Mouse (Mus musculus): ENCODE measurements around the gene 1700029P11Rik. TPM values are rescaled to one million over a fixed set of nuclear protein-coding genes. Genes with fewer than 3 reads are reported as not detected.

The 1700029P11Rik gene
- polyA plus RNA-seq, 1 experiment from 2014 or later: not detected

DNA sequence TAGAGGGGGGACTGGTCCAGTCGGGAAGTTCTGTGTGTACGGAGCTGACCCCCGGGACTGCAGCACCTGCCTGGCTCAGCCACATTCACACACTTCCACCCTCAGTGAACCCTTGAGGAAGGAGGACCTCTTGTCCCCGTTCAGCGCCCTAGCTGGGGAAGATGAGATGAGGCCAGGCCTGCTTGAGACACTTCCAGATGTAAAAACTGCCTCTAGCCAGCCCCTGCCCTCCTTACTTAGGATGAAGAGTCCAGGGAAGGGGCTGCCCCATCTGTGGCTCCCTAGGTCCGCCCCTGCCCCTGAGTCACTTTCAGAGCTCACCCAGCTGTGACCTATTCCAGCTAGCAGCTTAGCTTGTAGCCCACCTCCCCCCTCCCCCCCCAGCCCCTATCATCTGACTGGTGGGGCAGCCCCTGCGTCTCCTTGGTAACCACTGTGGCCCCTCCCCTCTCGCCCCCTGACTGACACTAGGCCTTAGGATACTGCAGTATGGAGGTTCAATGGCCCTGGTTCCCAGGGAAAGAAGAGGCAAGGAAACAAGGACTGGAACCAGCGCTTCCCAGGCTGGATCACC lies 37.1 kb upstream of the 1700029P11Rik start:
- no peaks in the 10 kb centered on the region for H3K27me3 ChIP-seq (ENCODE audit: control insufficient read depth, insufficient read depth, low read length)
- no peak for TF ChIP-seq EP300 (optimal IDR thresholded peaks at IDR 0.05)
- TF ChIP-seq CTCF (IDR thresholded peaks at IDR 0.05; ENCODE audit: low read depth): no peak
- H3K27ac ChIP-seq (replicated peaks): no peak overlapping the region
- H3K4me3 ChIP-seq (ENCODE audit: low read depth, low read length): no peak overlapping the region
- no peaks in the 10 kb centered on the region for H3K36me3 ChIP-seq (ENCODE audit: control insufficient read depth, insufficient read depth, low read length)
- WGBS: 22% methylated on average over 9 of the region's 9 CpGs
- no peaks in the 10 kb centered on the region for H3K9me3 ChIP-seq (ENCODE audit: control insufficient read depth, low read length)
- ATAC-seq (ENCODE audit: low FRiP score, low TSS enrichment): no peak
- H3K9ac ChIP-seq (ENCODE audit: low read length): no peak overlapping the region
- no peaks in the 10 kb centered on the region for H3K4me1 ChIP-seq (replicated peaks; ENCODE audit: control insufficient read depth, insufficient read depth)
- no peak for DNase-seq (ENCODE audit: low spot score)
- no peak overlapping the region for H3K4me2 ChIP-seq (replicated peaks; ENCODE audit: low read depth)

DNA sequence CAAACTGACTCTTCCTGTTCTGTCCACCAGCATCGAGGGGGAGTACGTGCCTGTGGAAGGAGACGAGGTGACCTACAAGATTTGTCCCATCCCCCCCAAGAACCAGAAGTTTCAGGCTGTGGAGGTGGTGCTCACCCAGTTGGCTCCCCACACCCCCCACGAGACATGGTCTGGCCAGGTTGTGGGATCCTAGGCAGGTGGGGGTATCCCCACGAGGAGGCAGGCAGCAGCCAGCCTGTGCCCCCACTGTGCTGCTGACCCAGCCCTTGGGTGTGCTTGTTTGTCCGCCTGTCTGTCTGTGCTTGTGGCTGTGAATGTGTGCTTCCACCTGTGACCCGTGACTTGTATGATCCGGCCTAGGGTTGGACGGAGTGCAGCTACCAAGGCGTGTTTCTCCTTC lies 31.3 kb upstream of the 1700029P11Rik start:
- no peak for ATAC-seq (ENCODE audit: low FRiP score, low TSS enrichment)
- Histone ChIP-seq H3K4me1 (replicated peaks; ENCODE audit: control insufficient read depth, insufficient read depth) (no peaks in the 10 kb centered on the region), H3K4me3 (ENCODE audit: low read depth, low read length) (no peak overlapping the region), H3K9ac (ENCODE audit: low read length) (no peak overlapping the region), H3K36me3 (ENCODE audit: control insufficient read depth, insufficient read depth, low read length) (0 out of 2 replicates have a peak, but pooled peaks cover under 1% of the 10 kb centered on the region), H3K27ac (replicated peaks) (no peak overlapping the region), H3K4me2 (replicated peaks; ENCODE audit: low read depth) (no peak overlapping the region), H3K27me3 (ENCODE audit: control insufficient read depth, insufficient read depth, low read length) (no peaks in the 10 kb centered on the region), H3K9me3 (ENCODE audit: control insufficient read depth, low read length) (no peaks in the 10 kb centered on the region)
- TF ChIP-seq CTCF (IDR thresholded peaks at IDR 0.05; ENCODE audit: low read depth) (no peak), EP300 (optimal IDR thresholded peaks at IDR 0.05) (no peak)
- DNase-seq (ENCODE audit: low spot score): no peak
- WGBS: 76% methylated on average over 10 of the region's 10 CpGs

DNA sequence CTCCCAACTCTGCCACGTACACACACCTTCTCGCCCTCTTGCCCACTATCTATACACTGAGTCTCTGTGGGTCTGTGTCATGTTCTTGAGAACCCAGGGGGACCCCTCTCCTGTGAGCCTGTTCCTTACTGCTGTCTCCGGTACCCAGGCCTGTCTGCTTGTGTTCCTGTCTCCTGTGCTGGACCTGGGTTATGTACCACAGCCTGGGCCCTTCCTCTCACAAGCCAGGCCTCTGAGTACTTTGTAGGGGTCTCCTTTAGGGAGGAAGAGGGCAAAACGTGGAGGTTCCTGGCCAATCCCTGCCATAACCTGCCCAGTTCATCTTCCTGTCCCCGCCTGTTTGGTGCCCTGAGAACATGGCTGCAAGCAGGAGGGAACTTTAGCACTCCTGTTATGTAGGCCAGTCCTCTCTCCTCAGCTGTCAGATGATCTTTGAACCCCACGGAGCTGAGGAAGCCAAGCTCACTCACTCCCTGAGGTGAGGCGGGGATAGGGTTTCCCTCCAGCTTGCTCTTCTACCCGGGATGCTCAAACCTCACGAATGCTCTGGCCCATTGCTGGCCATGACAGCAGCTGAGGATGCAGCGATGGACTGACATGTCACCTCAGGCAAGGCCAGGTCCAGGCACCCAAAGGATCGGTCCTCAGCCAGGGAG lies 30.7 kb upstream of the 1700029P11Rik start:
- Histone ChIP-seq H3K36me3 (ENCODE audit: control insufficient read depth, insufficient read depth, low read length) (peaks cover 4% of the 10 kb centered on the region), H3K9ac (ENCODE audit: low read length) (no peak overlapping the region), H3K4me1 (replicated peaks; ENCODE audit: control insufficient read depth, insufficient read depth) (no peaks in the 10 kb centered on the region), H3K27me3 (ENCODE audit: control insufficient read depth, insufficient read depth, low read length) (no peaks in the 10 kb centered on the region), H3K27ac (replicated peaks) (no peak overlapping the region), H3K4me3 (ENCODE audit: low read depth, low read length) (no peak overlapping the region), H3K9me3 (ENCODE audit: control insufficient read depth, low read length) (no peaks in the 10 kb centered on the region), H3K4me2 (replicated peaks; ENCODE audit: low read depth) (no peak overlapping the region)
- TF ChIP-seq EP300 (optimal IDR thresholded peaks at IDR 0.05) (no peak), CTCF (IDR thresholded peaks at IDR 0.05; ENCODE audit: low read depth) (no peak)
- no peak for DNase-seq (ENCODE audit: low spot score)
- WGBS: 67% methylated on average over 11 of the region's 11 CpGs
- ATAC-seq (ENCODE audit: low FRiP score, low TSS enrichment): peak; percentile 37

DNA sequence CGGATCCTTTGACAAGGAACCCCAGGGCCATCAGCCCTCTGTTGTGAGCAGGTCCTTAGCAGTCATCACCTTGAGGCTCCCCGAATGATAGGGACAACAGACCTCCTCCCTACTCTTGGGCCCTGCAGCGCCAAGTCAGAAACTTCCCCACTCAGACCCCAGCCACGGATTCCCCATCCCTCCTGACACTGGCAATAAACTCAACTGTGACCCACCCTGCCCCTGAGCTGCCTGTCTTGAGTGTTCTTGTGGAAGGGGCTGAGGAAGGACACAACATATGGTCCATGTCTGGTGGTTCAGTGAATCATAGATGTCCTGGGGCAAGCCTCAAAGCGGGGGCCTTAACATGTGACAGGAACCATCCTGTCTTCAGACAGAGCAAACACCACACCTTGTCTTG lies 29.6 kb upstream of the 1700029P11Rik start:
- DNase-seq (ENCODE audit: low spot score) (no peak), ATAC-seq (ENCODE audit: low FRiP score, low TSS enrichment) (no peak)
- Histone ChIP-seq H3K27ac (replicated peaks) (no peak overlapping the region), H3K9me3 (ENCODE audit: control insufficient read depth, low read length) (no peaks in the 10 kb centered on the region), H3K9ac (ENCODE audit: low read length) (no peak overlapping the region), H3K4me2 (replicated peaks; ENCODE audit: low read depth) (no peak overlapping the region), H3K27me3 (ENCODE audit: control insufficient read depth, insufficient read depth, low read length) (no peaks in the 10 kb centered on the region), H3K4me3 (ENCODE audit: low read depth, low read length) (no peak overlapping the region), H3K36me3 (ENCODE audit: control insufficient read depth, insufficient read depth, low read length) (peaks cover 5% of the 10 kb centered on the region), H3K4me1 (replicated peaks; ENCODE audit: control insufficient read depth, insufficient read depth) (no peaks in the 10 kb centered on the region)
- no peak for TF ChIP-seq EP300 (optimal IDR thresholded peaks at IDR 0.05)
- no peak for TF ChIP-seq CTCF (IDR thresholded peaks at IDR 0.05; ENCODE audit: low read depth)
- 79% methylated on average over 5 of the region's 5 CpGs for WGBS

DNA sequence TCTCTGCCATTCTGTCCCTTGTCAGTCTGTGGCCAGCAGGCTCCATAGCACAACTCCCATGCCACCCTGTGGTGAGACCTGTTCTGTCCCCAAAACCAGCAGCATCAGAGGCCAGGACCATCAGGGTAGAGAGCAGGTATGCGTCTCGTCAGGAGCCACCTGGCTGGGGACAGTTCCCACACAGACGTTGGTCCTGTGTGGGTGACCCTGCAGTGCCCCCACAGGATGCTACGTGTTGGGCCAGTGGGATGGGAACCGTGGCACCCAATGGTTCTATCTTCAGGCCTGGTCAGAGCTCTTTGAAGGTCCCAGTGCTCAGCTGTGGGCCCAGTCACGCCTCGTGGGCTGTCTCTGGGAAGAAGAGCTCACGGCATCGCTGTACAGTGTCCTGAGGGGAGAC lies 29.2 kb upstream of the 1700029P11Rik start:
- no peak for ATAC-seq (ENCODE audit: low FRiP score, low TSS enrichment)
- no peak overlapping the region for H3K9ac ChIP-seq (ENCODE audit: low read length)
- no peaks in the 10 kb centered on the region for H3K4me1 ChIP-seq (replicated peaks; ENCODE audit: control insufficient read depth, insufficient read depth)
- no peaks in the 10 kb centered on the region for H3K27me3 ChIP-seq (ENCODE audit: control insufficient read depth, insufficient read depth, low read length)
- no peak overlapping the region for H3K27ac ChIP-seq (replicated peaks)
- H3K4me3 ChIP-seq (ENCODE audit: low read depth, low read length): no peak overlapping the region
- no peak overlapping the region for H3K4me2 ChIP-seq (replicated peaks; ENCODE audit: low read depth)
- WGBS: 84% methylated on average over 9 of the region's 9 CpGs
- no peaks in the 10 kb centered on the region for H3K9me3 ChIP-seq (ENCODE audit: control insufficient read depth, low read length)
- DNase-seq (ENCODE audit: low spot score): no peak
- TF ChIP-seq EP300 (optimal IDR thresholded peaks at IDR 0.05): no peak
- no peak for TF ChIP-seq CTCF (IDR thresholded peaks at IDR 0.05; ENCODE audit: low read depth)
- H3K36me3 ChIP-seq (ENCODE audit: control insufficient read depth, insufficient read depth, low read length): peaks cover 5% of the 10 kb centered on the region

DNA sequence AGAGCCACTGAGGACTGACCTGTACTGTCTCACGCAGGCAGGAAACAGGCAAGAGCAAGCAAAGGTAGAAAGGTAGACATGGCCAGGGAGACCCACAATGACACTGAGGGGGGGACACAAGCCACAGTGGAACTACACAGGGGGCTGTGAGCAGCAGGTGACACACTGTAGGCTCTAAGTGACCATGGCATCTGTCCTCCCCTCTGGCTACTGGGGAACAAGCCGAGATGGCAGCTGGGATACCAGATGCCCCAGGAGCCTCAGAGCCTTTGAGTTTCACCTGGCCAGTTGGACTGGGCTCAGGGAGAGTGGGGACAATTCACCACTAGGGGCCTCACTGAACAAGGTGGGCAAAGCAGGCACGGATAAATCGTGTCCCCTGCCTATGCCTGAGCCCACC lies 28.0 kb upstream of the 1700029P11Rik start:
- Histone ChIP-seq H3K27me3 (ENCODE audit: control insufficient read depth, insufficient read depth, low read length) (no peaks in the 10 kb centered on the region), H3K36me3 (ENCODE audit: control insufficient read depth, insufficient read depth, low read length) (peaks cover 5% of the 10 kb centered on the region), H3K9me3 (ENCODE audit: control insufficient read depth, low read length) (no peaks in the 10 kb centered on the region), H3K27ac (replicated peaks) (no peak overlapping the region), H3K4me1 (replicated peaks; ENCODE audit: control insufficient read depth, insufficient read depth) (no peaks in the 10 kb centered on the region), H3K4me2 (replicated peaks; ENCODE audit: low read depth) (no peak overlapping the region), H3K4me3 (ENCODE audit: low read depth, low read length) (no peak overlapping the region), H3K9ac (ENCODE audit: low read length) (no peak overlapping the region)
- DNase-seq (ENCODE audit: low spot score): no peak
- TF ChIP-seq EP300 (optimal IDR thresholded peaks at IDR 0.05) (no peak), CTCF (IDR thresholded peaks at IDR 0.05; ENCODE audit: low read depth) (0 out of 2 replicates have a peak, but pooled peaks have one; percentile 3)
- ATAC-seq (ENCODE audit: low FRiP score, low TSS enrichment): no peak
- 86% methylated on average over 4 of the region's 4 CpGs for WGBS

All from stomach, postnatal 0 days (tissue).